Comparison of ENCODE assay signal across 19 mouse cellular contexts in the genomic region with DNA sequence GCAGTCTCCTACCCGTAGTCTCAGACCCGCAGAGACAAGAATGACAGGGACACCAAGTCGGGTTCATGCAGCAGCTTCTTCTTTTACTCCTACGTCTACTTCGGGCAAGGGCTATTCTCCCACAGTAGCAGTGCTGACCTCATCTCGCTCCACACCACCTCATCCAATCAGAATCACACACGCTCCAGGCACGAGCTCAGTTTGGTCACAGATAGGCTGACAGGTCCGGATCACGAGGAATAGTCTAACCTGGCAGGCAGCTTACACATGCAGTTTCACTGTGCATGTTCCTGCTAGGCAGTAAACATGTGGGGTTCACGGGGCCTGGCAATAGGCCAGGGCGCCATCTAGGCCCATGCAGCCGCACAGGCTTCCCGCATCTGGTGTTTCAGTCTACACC.
"Had no signal": no experiment of that assay in that cellular context is flagged by ENCODE, and none has a peak within 500 bp of the region (broad histone marks: within the 10 kb centered on the region; RNA-seq: fewer than 3 reads in every experiment).

No protein-coding gene starts in this region.

- H3K9ac ChIP-seq: lung, embryonic 14.5 days; midbrain, embryonic 12.5 days; neural tube, embryonic 13.5 days; neural tube, embryonic 15.5 days had no signal

- H3K4me3 ChIP-seq: midbrain, embryonic 10.5 days; midbrain, embryonic 12.5 days; myocyte; neural tube, embryonic 13.5 days; neural tube, embryonic 15.5 days had no signal

- H3K27ac ChIP-seq: midbrain, embryonic 10.5 days; midbrain, embryonic 12.5 days; neural tube, embryonic 13.5 days; neural tube, embryonic 15.5 days had no signal

- DNase-seq: lung, adult 18-20 months; lung, embryonic 14.5 days; lung, postnatal 10 days; lung, postnatal 4 days; midbrain, embryonic 14.5 days; retina, postnatal 1 day; right cerebral cortex, adult 18-20 months; right cerebral cortex, postnatal 25 days; right cerebral cortex, postnatal 4 days; spleen, adult 18-20 months; thymus, adult 18-20 months; thymus, postnatal 14 days; thymus, postnatal 36 days had no signal

- H3K9me3 ChIP-seq: midbrain, embryonic 10.5 days; midbrain, embryonic 12.5 days; neural tube, embryonic 13.5 days; neural tube, embryonic 15.5 days had no signal

- ATAC-seq: midbrain, embryonic 16.5 days had no signal

- H3K4me1 ChIP-seq: midbrain, embryonic 10.5 days; midbrain, embryonic 12.5 days; neural tube, embryonic 13.5 days; neural tube, embryonic 15.5 days had no signal

- H3K27me3 ChIP-seq: midbrain, embryonic 12.5 days; neural tube, embryonic 13.5 days; neural tube, embryonic 15.5 days had no signal

- H3K36me3 ChIP-seq: midbrain, embryonic 10.5 days; midbrain, embryonic 12.5 days; neural tube, embryonic 13.5 days; neural tube, embryonic 15.5 days had no signal

- H3K4me2 ChIP-seq: lung, embryonic 14.5 days; midbrain, embryonic 12.5 days; neural tube, embryonic 13.5 days; neural tube, embryonic 15.5 days had no signal
